Mouse (Mus musculus) kidney, postnatal 0 days (tissue): Measurements from ENCODE around the gene D5Ertd579e. TPM values are rescaled to one million over a fixed set of nuclear protein-coding genes. Genes with fewer than 3 reads are reported as not detected.

ENCODE experiments used
- ATAC-seq: fragments of 200-750 bp; cut with Nextera tagmentation; replicated peaks from 2 replicates; pipeline ENCODE4 v1.8.0; 2017; ENCODE audit warnings: low read depth, moderate number of reproducible peaks, moderate TSS enrichment, moderate library complexity; ENCODE audit not compliant: low FRiP score
- DNase-seq: peaks from one replicate; pipeline ENCODE4 v3.0.0-alpha.2; 2016; ENCODE audit warnings: low spot score
- H3K27ac ChIP-seq: fragments of 300-500 bp; sonication (generic); 2 replicates; pipeline ENCODE4 v1.5.1; 2014; ENCODE audit warnings: mild to moderate bottlenecking
- H3K27me3 ChIP-seq: fragments of 300-500 bp; sonication (generic); 2 replicates; pipeline ENCODE4 v1.6.1; 2014; ENCODE audit warnings: low read length, mixed read lengths; ENCODE audit not compliant: insufficient read depth
- H3K36me3 ChIP-seq: fragments of 300-500 bp; sonication (generic); 2 replicates; pipeline ENCODE4 v1.6.1; 2014; ENCODE audit warnings: low read length, mixed read lengths; ENCODE audit not compliant: insufficient read depth
- H3K4me1 ChIP-seq: fragments of 300-500 bp; sonication (generic); replicated peaks from 2 replicates; pipeline ENCODE4 v1.6.1; 2014; ENCODE audit warnings: antibody characterized with exemption, low read length, mixed read lengths; ENCODE audit not compliant: insufficient read depth
- H3K4me2 ChIP-seq: fragments of 300-500 bp; sonication (generic); 2 replicates; pipeline ENCODE4 v1.6.1; 2014; ENCODE audit warnings: mild to moderate bottlenecking, low read length, moderate library complexity, mixed read lengths
- H3K4me3 ChIP-seq: fragments of 300-500 bp; sonication (generic); replicated peaks from 2 replicates; pipeline ENCODE4 v1.5.1; 2014; ENCODE audit warnings: low read depth, low read length
- H3K9ac ChIP-seq: fragments of 300-500 bp; sonication (generic); 2 replicates; pipeline ENCODE4 v1.6.1; 2014; ENCODE audit warnings: low read depth, low read length
- H3K9me3 ChIP-seq: fragments of 300-500 bp; sonication (generic); replicated peaks from 2 replicates; pipeline ENCODE4 v1.6.1; 2016; ENCODE audit warnings: low read length, inconsistent platforms, mixed read lengths
- CTCF ChIP-seq: IDR thresholded peaks from 2 replicates; pipeline ENCODE4 v1.5.1; 2016; ENCODE audit warnings: antibody characterized with exemption, low read depth, mild to moderate bottlenecking, moderate library complexity
- WGBS: fragments of 180-500 bp; shearing (Covaris S2); extraction: QIAGEN DNeasy Blood & Tissue Kit; methylation state at CpG from one replicate; pipeline ENCODE4 v1.1.7; 2014; 5-methylcytosine and 5-hydroxymethylcytosine counted together
- polyA plus RNA-seq: library from polyadenylated mRNA; unstranded; fragments of >200 nt; fragmentation: Nextera tagmentation; extraction: Ambion mirVana; gene quantifications from 2 replicates; pipeline ENCODE4 v1.2.1, GENCODE M21; 2015

Gene D5Ertd579e
- polyA plus RNA-seq, 1 experiment from 2014 or later: 19.9 TPM

DNA sequence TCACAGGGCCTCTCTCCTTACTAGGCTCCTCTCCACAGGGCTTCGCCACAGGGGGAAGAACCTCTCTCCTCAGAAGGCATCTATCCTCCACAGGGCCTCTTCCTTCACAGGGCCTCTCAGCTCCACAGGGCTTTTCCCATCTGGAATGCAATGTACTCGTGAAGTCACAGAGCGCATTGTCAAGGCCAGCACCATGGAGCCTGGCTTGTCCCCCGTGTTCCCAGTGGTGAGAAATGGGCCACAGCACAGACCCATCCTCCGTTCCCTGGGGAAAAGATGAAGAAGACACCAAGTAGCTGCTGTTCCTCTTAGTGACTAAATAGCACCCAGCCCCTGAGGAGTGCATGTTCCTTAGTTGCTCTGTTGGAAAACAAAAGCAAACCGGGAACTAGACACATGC is 8.9 kb upstream of the D5Ertd579e start:
- no peak overlapping the region for H3K27ac ChIP-seq
- no peak overlapping the region for H3K4me3 ChIP-seq
- no peaks in the 10 kb centered on the region for H3K4me1 ChIP-seq
- H3K27me3 ChIP-seq: no peaks in the 10 kb centered on the region
- H3K4me2 ChIP-seq: no peak overlapping the region
- TF ChIP-seq CTCF: no peak
- H3K9me3 ChIP-seq: no peaks in the 10 kb centered on the region
- no peak overlapping the region for H3K9ac ChIP-seq
- ATAC-seq: no peak
- WGBS: 71% methylated on average over 6 of the region's 6 CpGs
- no peaks in the 10 kb centered on the region for H3K36me3 ChIP-seq
- DNase-seq: no peak

DNA sequence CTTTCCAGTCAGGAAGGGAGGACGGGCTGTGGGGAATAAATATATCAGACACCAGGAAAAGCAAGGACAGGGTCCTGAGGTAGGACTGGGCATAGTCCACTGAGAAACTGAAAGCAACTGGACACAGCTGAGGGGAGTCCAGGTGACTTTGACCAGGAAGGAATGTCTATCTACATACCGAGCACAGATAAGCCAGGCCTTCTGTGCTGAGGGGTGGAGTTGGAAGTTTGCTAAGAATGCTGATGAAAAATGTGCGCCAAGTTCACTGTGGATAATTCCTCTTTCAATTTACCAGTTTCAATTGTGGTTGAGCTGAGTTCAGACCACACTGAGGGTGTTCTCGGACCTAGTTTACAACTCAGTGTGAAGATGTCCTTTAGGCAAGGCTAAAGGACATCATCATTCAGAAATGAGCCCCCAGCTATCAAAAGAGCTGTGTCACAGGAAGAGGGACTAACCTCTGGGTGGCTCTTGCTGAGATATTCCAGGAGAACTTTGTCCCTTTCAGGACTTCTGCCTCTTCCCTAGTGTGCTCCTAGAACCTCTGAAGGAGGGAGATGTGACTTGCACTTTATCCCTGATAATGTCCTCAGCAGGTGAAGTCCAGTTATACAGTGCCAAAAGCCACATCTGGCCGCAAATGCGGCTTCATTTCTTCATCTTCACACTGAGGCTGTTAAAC is 5.3 kb upstream of the D5Ertd579e start:
- peak; percentile 20 for DNase-seq
- 0 out of 2 replicates have a peak, but pooled peaks have one; percentile 44 for ATAC-seq
- WGBS: 60% methylated on average over 6 of the region's 6 CpGs
- Histone ChIP-seq H3K4me3 (no peak overlapping the region), H3K9me3 (no peaks in the 10 kb centered on the region), H3K4me2 (no peak overlapping the region), H3K9ac (no peak overlapping the region), H3K27me3 (no peaks in the 10 kb centered on the region), H3K4me1 (0 out of 2 replicates have a peak, but pooled peaks cover 4% of the 10 kb centered on the region), H3K27ac (no peak overlapping the region), H3K36me3 (no peaks in the 10 kb centered on the region)
- TF ChIP-seq CTCF: no peak

DNA sequence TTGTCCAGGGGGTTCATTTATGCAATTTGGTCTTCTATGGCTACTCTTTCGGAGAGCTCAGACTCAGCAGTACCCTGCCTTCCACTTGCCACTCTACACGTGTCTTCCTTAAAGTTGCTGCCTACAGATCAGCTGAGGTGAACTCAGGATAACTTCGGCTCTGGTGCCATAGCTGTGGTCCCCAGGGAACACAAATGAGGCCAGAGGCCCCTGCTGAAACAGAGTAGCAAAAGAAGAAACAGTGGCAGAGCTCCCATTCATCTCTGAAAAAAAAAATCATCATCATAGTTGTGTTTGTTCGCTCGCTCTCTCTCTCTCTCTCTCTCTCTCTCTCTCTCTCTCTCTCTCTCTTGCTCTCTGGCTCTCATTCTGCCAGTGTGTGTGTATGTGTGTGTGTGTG is 2.9 kb upstream of the D5Ertd579e start:
- no peak for ATAC-seq
- Histone ChIP-seq H3K27me3 (no peaks in the 10 kb centered on the region), H3K4me1 (peaks cover 13% of the 10 kb centered on the region), H3K9ac (no peak overlapping the region), H3K4me2 (no peak overlapping the region), H3K36me3 (no peaks in the 10 kb centered on the region), H3K9me3 (no peaks in the 10 kb centered on the region), H3K4me3 (no peak overlapping the region), H3K27ac (no peak overlapping the region)
- 74% methylated on average over 5 of the region's 5 CpGs for WGBS
- DNase-seq: no peak
- TF ChIP-seq CTCF: no peak

DNA sequence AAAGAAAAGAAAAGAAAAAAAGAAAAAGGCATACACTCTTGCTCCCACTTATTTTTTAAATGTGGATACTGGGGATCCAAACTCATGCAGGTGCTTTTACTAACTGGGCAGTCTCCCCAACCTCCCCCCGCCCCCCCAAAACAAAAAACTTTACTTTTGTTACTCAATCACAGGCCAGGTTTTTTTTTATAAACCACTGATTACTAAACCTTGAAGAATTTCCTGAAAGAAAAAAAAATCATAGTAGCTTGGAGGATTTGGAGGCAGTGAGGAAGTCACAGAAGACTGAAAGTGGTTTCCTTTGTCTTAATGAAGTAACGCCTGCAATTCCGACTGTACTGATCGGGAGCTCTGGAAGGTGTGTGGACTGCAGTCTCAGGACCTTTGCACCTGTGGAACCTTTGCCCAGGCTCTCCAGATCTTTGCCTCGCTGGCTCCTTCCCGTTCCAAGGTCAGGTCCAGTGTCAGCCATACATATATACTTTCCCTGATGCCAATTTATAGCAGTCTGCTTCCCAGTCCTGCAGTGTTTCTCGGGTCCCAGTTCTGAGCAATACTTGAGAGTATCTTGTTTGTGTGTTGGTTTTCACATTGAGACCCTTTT is 2.3 kb upstream of the D5Ertd579e start:
- DNase-seq (no peak), ATAC-seq (no peak)
- no peak for TF ChIP-seq CTCF
- Histone ChIP-seq H3K4me1 (peaks cover 13% of the 10 kb centered on the region), H3K9ac (no peak overlapping the region), H3K36me3 (no peaks in the 10 kb centered on the region), H3K27ac (no peak overlapping the region), H3K9me3 (no peaks in the 10 kb centered on the region), H3K4me2 (no peak overlapping the region), H3K4me3 (no peak overlapping the region), H3K27me3 (no peaks in the 10 kb centered on the region)
- 57% methylated on average over 7 of the region's 7 CpGs for WGBS

DNA sequence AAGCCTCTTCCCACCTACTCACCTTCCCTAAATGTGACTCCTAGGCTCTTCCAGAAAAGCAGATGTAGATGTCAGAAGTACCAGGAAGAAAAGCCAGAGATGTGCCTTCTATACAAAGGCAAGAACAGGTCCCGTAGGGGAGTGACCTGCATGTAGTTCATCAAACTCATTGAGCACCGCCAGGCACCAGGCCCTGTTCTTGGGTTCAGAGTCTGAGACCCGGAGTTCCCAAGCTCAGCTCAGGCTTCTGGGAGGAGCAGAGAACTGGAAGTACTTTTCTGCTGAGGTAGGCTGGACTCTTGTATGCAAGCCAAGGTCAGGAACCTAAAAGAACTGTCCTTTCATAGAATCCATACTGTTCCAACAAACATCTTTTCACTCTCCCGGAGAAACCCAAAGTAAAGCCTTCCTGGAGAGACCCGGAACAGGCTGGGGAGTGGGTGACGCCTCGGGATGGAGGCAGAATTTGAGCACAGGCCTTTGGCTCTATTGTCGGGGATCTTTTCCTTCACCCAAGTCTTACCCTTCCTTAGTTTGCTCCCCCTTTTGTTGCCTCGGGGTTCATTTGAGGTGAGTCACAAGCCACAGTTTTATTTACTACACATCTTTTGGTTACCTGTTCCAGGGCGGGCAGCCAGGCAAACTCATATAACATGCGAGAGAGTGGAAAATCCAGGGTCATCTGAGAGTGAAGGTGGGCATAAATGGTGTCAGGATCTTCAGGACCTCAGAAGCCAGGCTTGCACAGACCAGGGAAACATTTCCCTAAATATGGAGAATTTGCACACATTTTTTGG is 878 bp upstream of the D5Ertd579e start:
- Histone ChIP-seq H3K4me3 (no peak overlapping the region), H3K4me1 (peaks cover 13% of the 10 kb centered on the region), H3K27ac (no peak overlapping the region; the same call in 1 of the 2 replicates), H3K9me3 (no peaks in the 10 kb centered on the region), H3K9ac (no peak overlapping the region), H3K4me2 (peak overlapping the region; percentile 88), H3K27me3 (no peaks in the 10 kb centered on the region), H3K36me3 (no peaks in the 10 kb centered on the region)
- DNase-seq (peak; percentile 16), ATAC-seq (no peak)
- no peak for TF ChIP-seq CTCF
- 74% methylated on average over 11 of the region's 11 CpGs for WGBS

DNA sequence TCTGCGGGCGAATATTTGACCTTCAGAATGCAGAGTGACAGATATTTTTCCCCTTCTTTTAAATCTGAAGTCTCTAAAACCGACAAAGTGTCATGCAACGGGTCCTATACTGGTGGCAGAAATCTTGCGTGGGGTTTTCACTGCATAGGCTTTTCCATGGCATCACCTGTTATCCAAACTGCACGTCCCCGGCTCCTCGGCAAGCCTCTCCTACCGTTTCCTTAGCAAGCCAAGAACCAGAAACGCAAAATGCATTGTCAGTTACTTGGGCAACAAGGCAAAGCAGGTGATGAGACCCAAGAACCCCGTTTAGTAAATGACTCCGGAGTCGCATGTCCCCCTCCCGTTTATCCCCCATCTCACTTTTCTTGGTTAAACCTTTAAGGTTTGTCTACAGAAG is 819 bp downstream of the D5Ertd579e start:
- Histone ChIP-seq H3K9me3 (no peaks in the 10 kb centered on the region), H3K27me3 (no peaks in the 10 kb centered on the region), H3K4me2 (peak overlapping the region; percentile 88), H3K36me3 (no peaks in the 10 kb centered on the region), H3K27ac (peak overlapping the region; percentile 93), H3K4me1 (peaks cover 13% of the 10 kb centered on the region), H3K9ac (peak overlapping the region; percentile 85), H3K4me3 (peak overlapping the region; percentile 74)
- no peak for TF ChIP-seq CTCF
- ATAC-seq (no peak), DNase-seq (no peak)
- WGBS: 5% methylated on average over 14 of the region's 14 CpGs
